Mouse (Mus musculus): Measurements from ENCODE around the gene Naa10. TPM values are rescaled to one million over a fixed set of nuclear protein-coding genes. Genes with fewer than 3 reads are reported as not detected.

Naa10 gene
- polyA plus RNA-seq (2012; rRNA removed; ENCODE audit: low replicate concordance), result 45.3 and 49.0 TPM in 2 replicates

DNA sequence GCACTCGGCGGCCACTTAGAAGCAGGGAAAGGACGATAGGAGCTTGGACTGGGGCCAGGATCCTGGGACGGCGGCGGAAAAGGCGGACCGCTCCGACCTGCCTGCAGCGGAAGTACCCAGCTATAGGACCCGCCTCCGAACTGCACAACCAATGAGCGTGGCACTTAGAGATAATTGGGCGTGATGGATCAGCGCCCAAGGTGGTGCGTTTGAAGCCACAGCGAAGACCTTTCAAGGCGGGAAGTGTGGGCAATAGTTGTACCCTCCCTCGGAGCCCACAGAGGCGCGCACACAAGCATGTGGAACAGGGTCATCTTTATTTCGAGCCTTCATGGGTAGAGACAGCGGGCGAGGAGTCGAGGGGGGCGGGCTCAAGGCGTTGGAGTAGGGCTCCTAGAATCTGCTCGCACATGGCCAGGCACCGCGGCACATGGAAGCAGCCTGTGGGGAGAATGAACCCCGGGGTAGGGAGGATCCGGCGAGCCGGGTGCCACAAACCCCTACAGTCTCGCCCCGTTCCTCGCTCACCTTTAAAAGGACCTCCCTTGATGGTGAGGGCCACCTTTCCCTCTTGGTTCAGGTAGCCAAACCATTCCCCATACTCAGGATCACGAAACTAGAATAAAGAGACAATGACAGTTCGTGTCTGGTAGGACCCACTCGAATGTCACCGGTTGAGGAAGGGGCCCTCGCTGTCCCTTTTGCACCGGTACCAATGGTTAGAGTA lies at the start of gene Naa10, which contains the start of gene Arhgap4:
Gene Naa10 (minus strand): TSS at position 122 of the 727 bp plus-strand sequence.
Gene Arhgap4 (minus strand): TSS at position 48 of the 727 bp plus-strand sequence.

DNA sequence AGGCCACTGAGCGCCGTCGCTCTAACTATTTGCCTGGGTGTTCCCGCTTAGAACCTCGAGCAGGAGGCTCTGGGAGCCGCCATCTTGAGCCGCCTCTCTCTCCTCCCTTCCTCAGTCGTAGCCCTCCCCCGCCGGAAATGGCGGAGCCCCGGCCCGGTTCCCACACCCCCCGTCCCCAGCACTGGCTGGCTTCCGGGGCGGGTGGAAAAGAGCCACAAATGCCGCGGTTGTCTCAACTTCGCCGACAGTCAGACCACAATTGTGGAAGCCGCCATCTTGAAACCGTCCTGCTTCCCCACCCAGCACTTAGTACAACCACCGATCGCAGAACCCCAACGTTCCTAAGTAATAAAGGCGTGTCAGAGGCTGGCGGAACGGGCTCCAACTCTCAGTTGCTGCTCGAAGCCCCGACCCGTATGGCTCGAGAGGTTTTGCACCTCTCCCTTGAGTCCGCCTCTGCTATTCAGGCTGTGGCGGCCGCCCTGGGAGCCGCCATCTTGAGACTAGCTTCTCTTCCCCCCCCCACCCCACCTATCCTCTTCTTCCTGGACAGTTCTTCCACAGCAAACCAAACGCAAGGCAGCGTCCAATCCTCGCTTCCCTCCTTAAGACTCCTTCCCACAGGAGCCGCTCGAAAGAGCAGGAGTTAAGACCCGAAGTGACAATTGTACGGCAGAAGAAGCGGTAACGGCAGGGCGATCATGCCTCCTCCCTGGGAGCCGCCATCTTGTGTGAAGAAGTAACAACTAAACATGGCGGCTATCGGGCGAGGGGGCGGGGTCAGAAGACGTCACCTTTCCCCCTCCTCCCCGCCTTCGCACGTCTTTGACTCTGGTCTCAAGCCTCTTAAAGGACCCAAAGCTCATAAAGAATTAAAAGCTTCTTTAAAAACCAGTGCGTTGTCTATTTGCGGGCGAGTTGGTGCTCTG lies 44.8 kb upstream of the Naa10 start, which contains the start of gene Hcfc1:
Gene Hcfc1 (minus strand): TSS at position 110 of the 929 bp plus-strand sequence.

DNA sequence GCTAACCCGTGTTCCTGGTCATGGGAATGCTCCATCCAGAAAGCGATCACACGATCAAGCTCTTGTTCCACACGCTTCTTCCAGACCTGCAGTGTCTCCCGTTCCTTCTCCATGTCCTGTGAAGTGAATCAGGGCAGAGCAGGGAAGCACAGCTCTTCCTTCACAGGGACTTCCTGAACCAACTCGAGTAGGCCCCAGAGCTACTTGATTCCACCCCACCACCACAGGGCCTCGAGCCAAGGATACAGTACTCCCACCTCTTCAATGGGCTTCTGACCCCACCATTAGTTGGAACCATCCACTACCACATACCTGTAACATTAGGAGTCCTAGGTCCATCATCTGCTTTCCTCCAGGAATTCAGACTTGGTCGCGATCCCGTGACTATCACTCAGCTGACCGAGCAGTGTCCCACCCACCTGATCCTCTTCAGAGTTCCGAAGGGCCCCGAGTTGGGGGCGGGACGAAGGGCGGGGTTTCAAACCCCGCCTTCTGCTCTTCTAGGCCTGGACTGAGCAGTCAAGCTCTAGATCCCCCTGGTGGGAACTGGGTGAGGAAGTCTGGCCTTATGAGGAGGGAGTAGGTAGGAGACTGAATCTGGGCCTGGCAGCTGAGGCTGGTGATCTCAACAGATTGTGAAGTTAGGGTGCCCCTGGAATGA lies 8.8 kb upstream of the Naa10 start, which contains the start of gene Renbp:
Gene Renbp (minus strand): TSS at position 449 of the 661 bp plus-strand sequence.

DNA sequence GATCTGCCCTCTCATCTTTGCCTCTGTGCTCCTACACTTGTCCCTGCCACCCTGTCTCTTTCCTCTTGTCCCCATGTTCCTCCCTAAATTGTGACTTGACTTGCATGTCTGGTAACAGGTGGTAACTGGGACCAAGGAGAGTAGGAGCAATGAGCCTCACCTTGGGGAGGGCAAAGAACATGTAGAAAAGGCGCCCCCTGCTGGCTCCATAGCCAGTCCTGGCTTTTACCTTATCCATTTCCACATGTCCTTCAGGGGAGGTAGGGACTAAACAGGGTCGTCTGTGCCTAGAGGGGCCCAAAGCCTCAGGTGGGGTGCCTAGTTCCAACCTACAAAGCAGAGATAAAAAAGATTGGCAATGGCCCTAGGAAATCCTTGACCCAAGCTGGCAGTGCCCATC lies 26.0 kb downstream of the Naa10 start, which contains the start of gene L1cam:
Gene L1cam (minus strand): TSS at position 387 of the 400 bp plus-strand sequence.

DNA sequence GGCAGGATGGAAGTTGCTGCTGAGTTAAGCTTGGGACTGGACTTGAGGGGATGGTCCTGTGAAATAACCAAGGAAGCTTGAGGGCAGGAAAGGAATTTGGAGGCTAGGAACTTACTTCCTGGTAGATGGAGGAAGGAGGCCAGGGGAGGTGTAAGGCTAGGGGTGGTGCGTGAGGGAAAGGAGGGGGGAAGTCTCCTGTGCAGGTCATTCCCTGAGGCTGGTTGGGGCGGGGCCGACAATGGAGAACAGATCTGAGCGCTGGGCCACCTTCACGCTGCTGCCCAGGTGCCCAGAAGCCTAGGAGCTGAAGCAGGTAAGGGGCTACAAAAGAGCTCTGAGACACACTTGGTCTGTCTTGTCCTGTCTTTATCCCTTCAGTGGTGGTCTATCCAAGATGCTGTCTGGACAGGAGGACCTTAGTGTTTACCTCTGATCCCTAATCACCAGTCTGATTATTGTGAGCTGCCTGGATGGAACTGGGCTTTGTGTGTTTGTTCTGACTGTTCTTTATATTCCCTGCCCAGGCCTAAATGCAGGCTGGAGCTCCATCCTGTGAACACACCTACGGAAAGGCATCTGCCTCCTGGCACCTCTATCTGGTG lies 30.1 kb downstream of the Naa10 start, which contains the start of gene Avpr2:
Gene Avpr2 (plus strand): TSS at position 552 of the 602 bp plus-strand sequence.

Other genes starting within 250 kb of the Naa10 start
- 267 and 893 TPM in 2 replicates for gene Slc6a8, start 248.8 kb downstream of the Naa10 start, polyA plus RNA-seq (2012; rRNA removed; ENCODE audit: low replicate concordance)
- gene Bcap31, start 205.8 kb downstream of the Naa10 start, polyA plus RNA-seq (2012; rRNA removed; ENCODE audit: low replicate concordance), result 20.5 and 29.9 TPM in 2 replicates
- 59.1 and 133 TPM in 2 replicates for gene Abcd1, start 205.3 kb downstream of the Naa10 start, polyA plus RNA-seq (2012; rRNA removed; ENCODE audit: low replicate concordance)
- 0.17 and 0.67 TPM in 2 replicates for gene Plxnb3, start 164.9 kb downstream of the Naa10 start, polyA plus RNA-seq (2012; rRNA removed; ENCODE audit: low replicate concordance)
- gene Srpk3, start 147.5 kb downstream of the Naa10 start, polyA plus RNA-seq (2012; rRNA removed; ENCODE audit: low replicate concordance), result 3.5 and 6.0 TPM in 2 replicates
- 111 and 121 TPM in 2 replicates for gene Idh3g, start 135.0 kb downstream of the Naa10 start, polyA plus RNA-seq (2012; rRNA removed; ENCODE audit: low replicate concordance)
- gene Ssr4, start 134.9 kb downstream of the Naa10 start, polyA plus RNA-seq (2012; rRNA removed; ENCODE audit: low replicate concordance), result 251 and 470 TPM in 2 replicates
- 0.61 and 0.63 TPM in 2 replicates for gene Pdzd4, start 97.0 kb downstream of the Naa10 start, polyA plus RNA-seq (2012; rRNA removed; ENCODE audit: low replicate concordance)
- gene Avpr2, start 29.8 kb downstream of the Naa10 start, polyA plus RNA-seq (2012; rRNA removed; ENCODE audit: low replicate concordance), result 0.12 TPM in 1 of 2 replicates, not detected in the other
- 8.4 and 14.6 TPM in 2 replicates for gene L1cam, start 25.8 kb downstream of the Naa10 start, polyA plus RNA-seq (2012; rRNA removed; ENCODE audit: low replicate concordance)
- 13.0 and 26.2 TPM in 2 replicates for gene Arhgap4, start 74 bp downstream of the Naa10 start, polyA plus RNA-seq (2012; rRNA removed; ENCODE audit: low replicate concordance)
- gene Renbp, start 8.9 kb upstream of the Naa10 start, polyA plus RNA-seq (2012; rRNA removed; ENCODE audit: low replicate concordance), result 1.5 and 1.6 TPM in 2 replicates
- gene Hcfc1, start 44.4 kb upstream of the Naa10 start, polyA plus RNA-seq (2012; rRNA removed; ENCODE audit: low replicate concordance), result 32.2 and 81.2 TPM in 2 replicates
- gene Irak1, start 102.0 kb upstream of the Naa10 start, polyA plus RNA-seq (2012; rRNA removed; ENCODE audit: low replicate concordance), result 62.8 and 156 TPM in 2 replicates
- not detected in 2 replicates for gene Opn1mw, start 205.5 kb upstream of the Naa10 start, polyA plus RNA-seq (2012; rRNA removed; ENCODE audit: low replicate concordance)
- 1.9 and 2.2 TPM in 2 replicates for gene Mecp2, start 213.4 kb upstream of the Naa10 start, polyA plus RNA-seq (2012; rRNA removed; ENCODE audit: low replicate concordance)
- not detected in 2 replicates for gene Tex28, start 245.9 kb upstream of the Naa10 start, polyA plus RNA-seq (2012; rRNA removed; ENCODE audit: low replicate concordance)